Mouse (Mus musculus) bone marrow macrophage, adult 2 months (primary cell): Measurements from ENCODE around the gene Csn1s2a. TPM values are rescaled to one million over a fixed set of nuclear protein-coding genes. Genes with fewer than 3 reads are reported as not detected.
"Not testable (repeated sequence)": the region's sequence is repeated elsewhere in the genome, so short reads cannot be mapped to it uniquely, and the experiment has no call there.

Experiments
- H3K27ac ChIP-seq: 2 replicates; pipeline ENCODE4 v1.5.1; 2012; ENCODE audit warnings: low read depth, low read length; ENCODE audit not compliant: insufficient read depth
- H3K4me1 ChIP-seq: 2 replicates; pipeline ENCODE4 v1.6.1; 2012; ENCODE audit warnings: low read length; ENCODE audit not compliant: control insufficient read depth, insufficient read depth
- H3K4me3 ChIP-seq: 2 replicates; pipeline ENCODE4 v1.5.1; 2012; ENCODE audit warnings: mild to moderate bottlenecking, low read length, moderate library complexity; ENCODE audit not compliant: insufficient read depth
- CTCF ChIP-seq: IDR thresholded peaks from 2 replicates; pipeline ENCODE4 v1.5.1; 2012; ENCODE audit warnings: low read depth, mild to moderate bottlenecking, low read length, moderate library complexity
- POLR2A ChIP-seq: IDR thresholded peaks from 2 replicates; pipeline ENCODE4 v1.6.1; 2012; ENCODE audit warnings: mild to moderate bottlenecking, low read depth, low read length, borderline replicate concordance
- polyA plus RNA-seq: library from polyadenylated mRNA; stranded (reverse); fragments of >200 nt; gene quantifications from 2 replicates; pipeline ENCODE4 v1.2.4, GENCODE M21; 2012; ENCODE audit not compliant: missing spikeins, insufficient read depth, insufficient read length

The Csn1s2a gene
- not detected in 2 replicates for polyA plus RNA-seq

- H3K4me1 ChIP-seq, result no peaks in the 10 kb centered on the region
- no peak within 1 kb of the TSS for H3K27ac ChIP-seq
- TF ChIP-seq POLR2A, result no peak
- no peak for TF ChIP-seq CTCF
- H3K4me3 ChIP-seq, result no peak within 1 kb of the TSS
Observed at GRCm38 (mm10) chr5:87774267-87774666, at the start of gene Csn1s2a. Csn1s2a (plus strand) TSS chr5:87774567.

- no peak overlapping the region for H3K27ac ChIP-seq
- TF ChIP-seq CTCF (no peak), POLR2A (no peak)
- no peak overlapping the region for H3K4me3 ChIP-seq
- no peaks in the 10 kb centered on the region for H3K4me1 ChIP-seq
Observed at GRCm38 (mm10) chr5:87734821-87735220, 39.5 kb upstream of the Csn1s2a start.

- no peak overlapping the region for H3K27ac ChIP-seq
- no peak overlapping the region for H3K4me3 ChIP-seq
- no peak for TF ChIP-seq CTCF
- TF ChIP-seq POLR2A, result no peak
- H3K4me1 ChIP-seq, result no peaks in the 10 kb centered on the region
Observed at GRCm38 (mm10) chr5:87753471-87753870, 20.9 kb upstream of the Csn1s2a start.

GRCm38 (mm10) chr5:87764546-87764945 lies 9.8 kb upstream of the Csn1s2a start:
- Histone ChIP-seq H3K4me3 (no peak overlapping the region), H3K4me1 (no peaks in the 10 kb centered on the region), H3K27ac (no peak overlapping the region)
- TF ChIP-seq POLR2A (no peak), CTCF (no peak)

- not testable (repeated sequence) for H3K4me1 ChIP-seq, H3K27ac ChIP-seq, H3K4me3 ChIP-seq
Observed at GRCm38 (mm10) chr5:87772151-87772550, 2.2 kb upstream of the Csn1s2a start.

- no peak for TF ChIP-seq CTCF
- TF ChIP-seq POLR2A, result no peak
- no peak overlapping the region for H3K4me3 ChIP-seq
- no peak overlapping the region for H3K27ac ChIP-seq
- no peaks in the 10 kb centered on the region for H3K4me1 ChIP-seq
Observed at GRCm38 (mm10) chr5:87782731-87783130, 8.4 kb downstream of the Csn1s2a start.

- no peak within 1 kb of the TSS for H3K27ac ChIP-seq
- TF ChIP-seq POLR2A, result no peak
- TF ChIP-seq CTCF, result no peak
- no peaks in the 10 kb centered on the region for H3K4me1 ChIP-seq
- H3K4me3 ChIP-seq, result no peak within 1 kb of the TSS
Observed at GRCm38 (mm10) chr5:87807782-87808181, 33.4 kb downstream of the Csn1s2a start, which contains the start of gene Csn1s2b. Csn1s2b (plus strand) TSS chr5:87808082.

- no peak overlapping the region for H3K4me3 ChIP-seq
- no peak overlapping the region for H3K27ac ChIP-seq
- H3K4me1 ChIP-seq, result no peaks in the 10 kb centered on the region
- TF ChIP-seq POLR2A, result no peak
- no peak for TF ChIP-seq CTCF
Observed at GRCm38 (mm10) chr5:87809253-87809652, 34.9 kb downstream of the Csn1s2a start.

GRCm38 (mm10) chr5:87825386-87825785 lies 51.0 kb downstream of the Csn1s2a start, which contains the start of gene Prr27:
Prr27 (plus strand) TSS chr5:87825686.
- H3K27ac ChIP-seq, result no peak within 1 kb of the TSS
- TF ChIP-seq POLR2A (no peak), CTCF (no peak)
- no peak within 1 kb of the TSS for H3K4me3 ChIP-seq
- no peaks in the 10 kb centered on the region for H3K4me1 ChIP-seq

Other genes starting within 250 kb of the Csn1s2a start
- not detected in 2 replicates for gene Sult1b1, start 236.4 kb upstream of the Csn1s2a start, polyA plus RNA-seq
- gene Sult1d1, start 205.5 kb upstream of the Csn1s2a start, polyA plus RNA-seq, result not detected in 2 replicates
- gene Sult1e1, start 183.0 kb upstream of the Csn1s2a start, polyA plus RNA-seq, result not detected in 2 replicates
- not detected in 2 replicates for gene Csn1s1, start 108.4 kb upstream of the Csn1s2a start, polyA plus RNA-seq
- gene Csn2, start 74.9 kb upstream of the Csn1s2a start, polyA plus RNA-seq, result not detected in 2 replicates
- gene Csn1s2b, start 33.5 kb downstream of the Csn1s2a start, polyA plus RNA-seq, result not detected in 2 replicates
- not detected in 2 replicates for gene Prr27, start 51.1 kb downstream of the Csn1s2a start, polyA plus RNA-seq
- gene Odam, start 110.5 kb downstream of the Csn1s2a start, polyA plus RNA-seq, result not detected in 2 replicates
- gene Csn3, start 151.0 kb downstream of the Csn1s2a start, polyA plus RNA-seq, result 0.45 TPM in 1 of 2 replicates, not detected in the other
- not detected in 2 replicates for gene 2310003L06Rik, start 194.9 kb downstream of the Csn1s2a start, polyA plus RNA-seq
- gene Gm28434, start 194.9 kb downstream of the Csn1s2a start, polyA plus RNA-seq, result not detected in 2 replicates
- gene Cabs1, start 204.9 kb downstream of the Csn1s2a start, polyA plus RNA-seq, result not detected in 2 replicates
- gene Smr3a, start 228.0 kb downstream of the Csn1s2a start, polyA plus RNA-seq, result not detected in 2 replicates